Mouse (Mus musculus) embryonic fibroblast, embryonic 13.5 days (primary cell): ENCODE results near the gene Stox1.

Experiments
- CTCF ChIP-seq: IDR thresholded peaks from 2 replicates; pipeline ENCODE4 v1.5.1; 2011; ENCODE audit warnings: mild to moderate bottlenecking, control low read depth, low read length, moderate library complexity, borderline replicate concordance; ENCODE audit not compliant: insufficient read depth
- POLR2A ChIP-seq: IDR thresholded peaks from 2 replicates; pipeline ENCODE4 v1.6.1; 2011; ENCODE audit warnings: low read depth, mild to moderate bottlenecking, control low read depth, low read length, moderate library complexity

DNA sequence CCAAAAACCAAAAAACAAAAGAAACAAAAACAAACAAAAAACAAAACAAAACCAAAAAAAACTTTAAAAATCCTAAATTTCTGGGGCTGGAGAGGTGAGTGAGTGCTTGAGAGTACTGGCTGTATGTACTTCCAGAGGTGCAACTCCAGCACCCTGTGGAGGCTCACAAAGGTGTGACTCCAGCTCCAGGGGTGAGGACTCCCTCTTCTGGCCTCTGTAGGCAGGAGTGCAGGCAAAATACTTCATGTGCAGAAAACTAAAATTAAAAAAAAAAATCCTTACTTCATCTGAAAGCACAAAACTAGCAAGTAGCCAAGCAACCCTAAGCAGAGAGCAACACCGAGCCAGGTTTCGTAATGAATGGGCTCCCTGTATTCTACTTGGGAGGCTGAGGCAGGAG is 53.6 kb downstream of the Stox1 start:
- TF ChIP-seq CTCF (no peak), POLR2A (no peak)
